Comparison of ENCODE assay signal across 19 mouse cellular contexts in the genomic region with DNA sequence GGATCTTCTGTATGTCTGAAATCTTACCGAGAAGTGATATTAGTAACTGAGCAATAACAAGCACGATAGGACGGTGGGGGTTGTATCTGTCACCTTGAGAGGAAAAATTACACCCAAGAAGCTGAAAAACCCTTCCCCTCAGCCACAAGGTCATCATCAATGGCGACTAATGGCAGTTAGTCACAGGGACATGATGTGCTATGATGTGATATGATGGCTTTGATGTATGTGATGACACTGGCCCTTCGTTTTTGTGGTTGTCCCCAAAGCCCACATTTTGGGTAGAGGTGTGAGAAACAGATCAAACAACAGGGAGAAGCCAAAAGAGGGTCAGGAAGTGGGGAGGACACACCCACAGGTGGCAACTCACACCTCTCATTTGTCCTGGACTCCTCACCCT. TPM values are rescaled to one million over a fixed set of nuclear protein-coding genes. Genes with fewer than 3 reads are reported as not detected.
"Had no signal": no experiment of that assay in that cellular context is flagged by ENCODE, and none has a peak within 500 bp of the region (broad histone marks: within the 10 kb centered on the region; RNA-seq: fewer than 3 reads in every experiment).

No protein-coding gene starts in this region.

- H3K36me3 ChIP-seq: midbrain, embryonic 13.5 days; midbrain, embryonic 15.5 days; neural tube, embryonic 12.5 days; stomach, embryonic 15.5 days had no signal

- H3K4me1 ChIP-seq: midbrain, embryonic 13.5 days; midbrain, embryonic 15.5 days; neural tube, embryonic 12.5 days; stomach, embryonic 15.5 days had no signal

- H3K27ac ChIP-seq: midbrain, embryonic 13.5 days; midbrain, embryonic 15.5 days; neural tube, embryonic 12.5 days; stomach, embryonic 15.5 days; stomach, postnatal 0 days had no signal

- H3K4me2 ChIP-seq: lung, embryonic 14.5 days; midbrain, embryonic 11.5 days; midbrain, embryonic 13.5 days; midbrain, embryonic 15.5 days; neural tube, embryonic 12.5 days; stomach, embryonic 15.5 days had no signal

- H3K27me3 ChIP-seq: midbrain, embryonic 13.5 days; midbrain, embryonic 15.5 days; neural tube, embryonic 12.5 days; stomach, embryonic 15.5 days had no signal

- DNase-seq: lung, adult 18-20 months; lung, embryonic 14.5 days; lung, postnatal 10 days; lung, postnatal 4 days; right cerebral cortex, postnatal 14 days; thymus, adult 2 months; thymus, postnatal 14 days; thymus, postnatal 36 days had no signal

- H3K9me3 ChIP-seq: megakaryocyte, embryonic 14.5 days; midbrain, embryonic 15.5 days; neural tube, embryonic 12.5 days; stomach, embryonic 15.5 days had no signal

- ATAC-seq: midbrain, embryonic 13.5 days; midbrain, embryonic 15.5 days had no signal

- H3K4me3 ChIP-seq: megakaryocyte, embryonic 14.5 days; midbrain, embryonic 13.5 days; midbrain, embryonic 15.5 days; myocyte; neural tube, embryonic 12.5 days; stomach, embryonic 15.5 days had no signal

- H3K9ac ChIP-seq: lung, embryonic 14.5 days; midbrain, embryonic 13.5 days; midbrain, embryonic 15.5 days; neural tube, embryonic 12.5 days; stomach, embryonic 15.5 days had no signal

RNA-seq across cellular contexts. Expression of gene Serpinb1b, which starts 6.6 kb away (rescaled TPM):
- total RNA-seq: neutrophil, adult 5-6 weeks had no signal
- polyA plus RNA-seq: liver, embryonic 16.5 days; neural tube, embryonic 12.5 days; testis, adult 2 months had no signal

RNA-seq across cellular contexts. Expression of gene Serpinb9b, which starts 44.6 kb away (rescaled TPM):
- polyA plus RNA-seq: stomach, embryonic 15.5 days had no signal
